Mouse (Mus musculus): ENCODE measurements around the gene Kazn. TPM values are rescaled to one million over a fixed set of nuclear protein-coding genes. Genes with fewer than 3 reads are reported as not detected.

Gene Kazn
- total RNA-seq, 2 experiments from 2014 or later, result 7.1 to 10.0 TPM

DNA sequence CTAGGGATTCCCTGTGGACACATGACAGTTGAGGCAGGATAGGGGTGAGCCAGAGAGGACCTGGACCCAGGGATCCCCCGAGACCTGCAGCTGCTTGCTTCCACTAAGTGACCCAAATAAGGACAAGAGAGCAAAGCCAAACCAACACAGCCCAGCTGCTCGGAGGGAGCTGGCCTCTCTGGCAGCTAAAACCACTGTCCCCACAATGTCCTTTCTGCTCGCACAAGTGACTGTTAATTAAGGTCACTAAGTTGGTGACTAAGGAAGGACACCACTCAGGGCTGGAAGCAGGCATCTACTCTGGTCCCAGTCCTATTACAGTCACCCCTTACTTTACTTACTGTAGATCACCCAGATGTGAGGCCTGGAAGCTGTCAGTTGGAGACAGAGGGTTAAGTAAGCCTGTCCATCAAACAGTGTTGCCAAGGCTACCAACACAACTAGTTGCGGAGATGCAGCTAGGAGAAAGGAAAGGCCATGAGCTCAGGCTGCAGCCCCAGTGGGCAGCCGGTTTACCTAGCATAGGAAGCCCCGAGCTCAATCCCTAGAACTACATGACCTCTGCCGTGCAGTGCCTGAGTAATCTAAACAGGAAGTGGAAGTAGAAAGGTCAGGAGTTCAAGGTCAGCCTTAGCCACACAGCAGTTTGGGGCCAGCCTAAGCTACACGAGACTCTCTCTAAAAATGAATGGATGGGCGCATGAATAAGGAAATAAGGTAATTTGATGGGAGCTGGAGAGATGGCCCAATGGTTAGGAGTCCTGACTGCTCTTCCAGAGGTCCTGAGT is 185.3 kb downstream of the Kazn start:
- no peak for DNase-seq

DNA sequence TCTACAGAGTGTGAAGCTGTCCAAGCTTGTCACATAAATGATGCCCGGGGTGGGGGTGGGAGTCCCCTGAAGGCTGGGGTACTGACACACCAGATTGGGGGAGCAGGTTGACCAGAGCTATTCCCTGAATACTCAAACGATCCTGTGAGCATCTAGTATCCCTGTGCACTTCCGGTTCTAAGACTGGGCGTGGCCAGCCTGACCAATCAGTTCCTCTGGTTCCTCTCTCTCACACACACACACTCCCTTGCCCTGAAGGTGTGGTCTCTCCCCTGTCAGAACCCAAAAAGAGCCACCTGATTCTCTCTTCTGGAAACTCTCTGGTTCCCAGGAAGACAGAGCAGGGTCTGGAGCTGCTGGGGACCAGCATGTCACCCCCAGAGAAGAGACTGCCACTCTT is 185.9 kb downstream of the Kazn start:
- DNase-seq, result no peak

DNA sequence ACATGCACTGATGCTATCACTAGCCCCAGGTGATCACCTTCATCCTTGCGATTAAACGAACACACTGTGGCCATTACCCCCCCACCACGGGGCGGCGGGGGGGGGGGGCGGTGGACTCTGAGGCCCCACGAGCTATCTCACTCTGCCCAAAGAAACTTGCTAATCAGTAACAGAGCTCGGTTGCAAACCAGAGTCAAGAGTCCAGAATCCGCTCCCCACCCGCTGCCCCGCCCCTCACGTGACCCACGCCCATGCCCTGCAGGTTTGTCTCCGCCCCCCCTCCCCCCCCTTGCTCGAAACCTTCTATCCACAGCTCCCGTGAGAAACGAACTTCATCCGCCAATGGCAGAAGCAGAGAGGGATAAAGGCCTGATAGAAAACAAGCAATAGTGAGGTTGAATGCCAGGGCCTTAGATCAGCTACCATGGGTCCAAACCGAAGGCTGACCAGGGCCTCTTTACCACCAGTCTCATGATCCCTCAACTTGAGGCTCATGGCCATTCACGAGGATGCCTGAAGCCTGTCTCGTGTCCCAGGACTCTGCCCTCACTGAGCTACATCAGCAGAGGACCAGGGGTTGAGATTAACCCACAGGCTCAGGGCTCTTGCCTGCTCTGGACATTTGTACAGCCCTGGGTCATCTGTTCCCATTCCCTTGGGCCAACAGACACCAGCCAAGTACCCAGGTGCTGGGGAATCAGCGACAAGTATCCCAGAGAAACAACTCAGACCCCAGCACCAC is 186.6 kb downstream of the Kazn start:
- no peak for DNase-seq

Other genes starting within 250 kb of the Kazn start
- 1 to 10 TPM; 2.1 to 4.5 TPM for gene Fhad1, start 224.3 kb downstream of the Kazn start, total RNA-seq (2021)
- 1 to 10 TPM; 4.3 to 4.9 TPM for gene Tmem51, start 155.1 kb downstream of the Kazn start, total RNA-seq (2021)